Mouse (Mus musculus) embryonic fibroblast, embryonic 13.5 days (primary cell): ENCODE measurements around the gene Pex16. TPM values are rescaled to one million over a fixed set of nuclear protein-coding genes. Genes with fewer than 3 reads are reported as not detected.
A peak's percentile ranks its signal among the peaks of the same experiment; 100 is the strongest.

Source experiments
- H3K27ac ChIP-seq: 2 replicates; pipeline ENCODE4 v1.5.1; 2012; ENCODE audit warnings: low read length, control low read depth, inconsistent platforms; ENCODE audit not compliant: insufficient read depth
- H3K4me1 ChIP-seq: 2 replicates; pipeline ENCODE4 v1.6.1; 2011; ENCODE audit warnings: low read length; ENCODE audit not compliant: control insufficient read depth, insufficient read depth
- H3K4me3 ChIP-seq: 2 replicates; pipeline ENCODE4 v1.5.1; 2011; ENCODE audit warnings: mild to moderate bottlenecking, control low read depth, low read length; ENCODE audit not compliant: insufficient read depth
- CTCF ChIP-seq: IDR thresholded peaks from 2 replicates; pipeline ENCODE4 v1.5.1; 2011; ENCODE audit warnings: mild to moderate bottlenecking, control low read depth, low read length, moderate library complexity, borderline replicate concordance; ENCODE audit not compliant: insufficient read depth
- POLR2A ChIP-seq: IDR thresholded peaks from 2 replicates; pipeline ENCODE4 v1.6.1; 2011; ENCODE audit warnings: low read depth, mild to moderate bottlenecking, control low read depth, low read length, moderate library complexity
- polyA plus RNA-seq: library from polyadenylated mRNA; stranded (reverse); fragments of >200 nt; gene quantifications from 2 replicates; pipeline ENCODE4 v1.2.4, GENCODE M21; 2011; ENCODE audit warnings: low read depth; ENCODE audit not compliant: missing spikeins, insufficient read length

The Pex16 gene
- polyA plus RNA-seq, 1 experiment: 6.1 TPM

- H3K4me3 ChIP-seq: no peak overlapping the region
- H3K27ac ChIP-seq: no peak overlapping the region
- no peaks in the 10 kb centered on the region for H3K4me1 ChIP-seq
- TF ChIP-seq POLR2A (no peak), CTCF (no peak)
These were observed 37.2 kb downstream of the Pex16 start for GRCm38 (mm10) chr2:92411705-92412104.

- Histone ChIP-seq H3K4me1 (peaks cover 5% of the 10 kb centered on the region; the same call in 1 of the 2 replicates), H3K27ac (no peak overlapping the region), H3K4me3 (no peak overlapping the region)
- TF ChIP-seq POLR2A (no peak), CTCF (no peak)
These were observed 47.4 kb downstream of the Pex16 start for GRCm38 (mm10) chr2:92421723-92422387.

DNA sequence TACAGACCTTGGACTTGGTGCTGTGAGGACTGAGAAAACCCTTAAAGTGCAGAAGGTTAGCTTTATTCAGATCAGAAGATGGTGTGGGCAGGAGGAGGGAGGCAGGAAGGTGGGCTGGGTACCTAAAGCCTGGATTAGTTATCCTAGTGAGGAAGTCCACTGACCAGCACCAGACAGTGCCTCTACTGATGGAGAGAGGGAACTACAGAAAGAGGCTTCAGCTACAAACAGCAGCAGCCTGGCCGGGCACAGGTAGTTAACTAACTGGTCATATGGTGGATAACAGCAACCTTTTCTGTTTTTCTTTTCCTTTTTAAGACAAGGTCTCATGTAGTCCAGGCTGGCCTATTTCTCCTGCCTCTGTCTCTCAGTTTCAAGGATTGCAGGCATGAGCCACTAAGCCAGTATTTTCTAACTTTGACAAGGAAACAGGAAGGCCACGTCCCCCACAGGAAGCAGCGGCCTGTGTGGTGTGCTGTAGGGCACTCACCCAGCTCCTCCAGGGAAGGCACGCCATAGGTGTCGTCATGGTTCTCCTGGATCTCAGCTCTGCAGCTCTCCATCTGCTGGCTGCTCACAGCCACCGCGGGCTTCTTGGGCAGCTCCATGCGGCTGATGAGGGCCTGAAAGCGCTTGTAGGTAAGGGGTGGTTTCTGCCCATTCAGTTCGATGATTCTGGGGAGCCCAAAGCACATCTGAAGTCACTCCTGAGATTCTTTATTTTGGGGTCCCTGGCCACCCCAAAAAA, 48.1 kb downstream of the Pex16 start:
- Histone ChIP-seq H3K27ac (no peak overlapping the region), H3K4me3 (no peak overlapping the region), H3K4me1 (peaks cover 5% of the 10 kb centered on the region; the same call in 1 of the 2 replicates)
- no peak for TF ChIP-seq POLR2A

- Histone ChIP-seq H3K4me1 (peaks cover 8% of the 10 kb centered on the region), H3K4me3 (no peak overlapping the region), H3K27ac (no peak overlapping the region)
- TF ChIP-seq CTCF (no peak), POLR2A (no peak)
These were observed 48.7 kb downstream of the Pex16 start for GRCm38 (mm10) chr2:92423156-92423555.

GRCm38 (mm10) chr2:92423702-92424461, 49.4 kb downstream of the Pex16 start:
- peaks cover 9% of the 10 kb centered on the region for H3K4me1 ChIP-seq
- H3K27ac ChIP-seq: peak overlapping the region; percentile 63; the same call in 1 of the 2 replicates
- no peak for TF ChIP-seq CTCF
- TF ChIP-seq POLR2A: no peak
- no peak overlapping the region for H3K4me3 ChIP-seq

DNA sequence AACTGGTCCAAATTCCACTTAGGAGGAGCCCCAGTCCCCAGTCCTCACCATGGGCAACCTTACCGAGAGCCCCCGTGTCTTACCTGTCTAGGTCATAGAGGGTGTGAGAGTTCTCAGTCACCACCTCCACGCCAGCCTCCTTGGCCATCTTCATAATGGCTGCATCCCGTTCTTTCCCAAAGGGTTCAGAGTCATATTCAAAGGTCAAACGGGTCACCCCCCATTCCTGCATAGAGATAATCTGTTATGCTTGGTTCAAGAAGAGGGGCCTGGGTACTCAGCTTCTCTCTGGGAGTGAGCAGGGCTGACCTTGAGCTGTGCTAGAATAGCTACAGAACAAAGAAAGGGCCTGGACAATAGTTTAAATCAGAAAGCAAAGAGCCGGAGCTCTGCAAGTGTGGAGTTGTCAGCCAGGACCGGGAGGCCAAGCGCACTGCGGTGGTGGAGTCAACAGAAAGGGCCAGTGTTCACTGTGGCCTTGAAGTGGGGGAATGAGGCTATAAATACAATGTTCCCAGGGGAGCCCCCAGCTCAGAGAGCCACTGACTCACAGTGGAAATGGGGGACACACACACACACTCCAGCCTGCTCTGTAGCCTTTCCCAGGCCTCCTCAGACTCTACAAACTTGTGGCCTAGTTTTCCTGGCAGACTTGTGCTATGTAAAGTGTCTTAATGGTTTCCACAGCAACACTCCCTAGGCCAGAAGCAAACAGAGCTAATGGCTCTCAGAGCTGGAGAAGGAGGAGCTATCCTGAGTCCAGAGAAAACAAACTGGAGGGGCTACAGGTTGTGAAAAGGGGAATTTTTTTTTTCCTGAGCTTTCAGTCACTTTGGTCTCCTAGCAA, 50.2 kb downstream of the Pex16 start:
- Histone ChIP-seq H3K4me1 (peaks cover 12% of the 10 kb centered on the region), H3K27ac (peak overlapping the region; percentile 76), H3K4me3 (no peak overlapping the region)
- TF ChIP-seq CTCF: no peak
- TF ChIP-seq POLR2A: no peak

GRCm38 (mm10) chr2:92425366-92425765, 50.9 kb downstream of the Pex16 start:
- Histone ChIP-seq H3K4me1 (peaks cover 14% of the 10 kb centered on the region), H3K4me3 (no peak overlapping the region), H3K27ac (peak overlapping the region; percentile 76; the same call in 1 of the 2 replicates)
- TF ChIP-seq CTCF (no peak), POLR2A (no peak)

GRCm38 (mm10) chr2:92426426-92426825, 52.0 kb downstream of the Pex16 start:
- no peak for TF ChIP-seq POLR2A
- no peak for TF ChIP-seq CTCF
- H3K4me1 ChIP-seq: peaks cover 14% of the 10 kb centered on the region
- H3K4me3 ChIP-seq: no peak overlapping the region
- H3K27ac ChIP-seq: peak overlapping the region; percentile 92

DNA sequence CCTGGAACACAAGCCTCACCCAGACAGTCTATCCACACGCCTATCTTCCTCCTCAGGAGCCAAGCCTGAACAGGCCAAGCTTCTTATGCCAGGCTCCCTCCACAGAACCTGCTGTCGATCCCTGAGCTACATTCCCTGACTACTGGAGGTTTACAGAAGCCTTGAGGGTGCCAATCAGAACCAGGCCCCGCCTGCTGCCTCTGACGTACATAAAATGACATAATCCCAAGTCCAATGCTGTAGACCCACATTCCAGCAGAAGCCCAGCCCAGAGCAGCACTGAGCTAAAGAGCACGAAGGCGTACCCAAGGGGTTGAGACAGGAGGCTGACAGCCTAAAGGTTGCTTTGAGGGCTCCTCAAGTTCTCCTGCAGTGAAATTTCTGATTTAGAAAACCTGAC, 53.4 kb downstream of the Pex16 start:
- TF ChIP-seq CTCF (no peak), POLR2A (0 out of 2 replicates have a peak, but pooled peaks have one; percentile 28)
- H3K4me1 ChIP-seq: peaks cover 20% of the 10 kb centered on the region
- H3K4me3 ChIP-seq: no peak overlapping the region
- H3K27ac ChIP-seq: no peak overlapping the region
